Mouse (Mus musculus) midbrain, embryonic 13.5 days (tissue): ENCODE measurements around the gene Rftn2. TPM values are rescaled to one million over a fixed set of nuclear protein-coding genes. Genes with fewer than 3 reads are reported as not detected.
A peak's percentile ranks its signal among the peaks of the same experiment; 100 is the strongest.

Experiments used
- ATAC-seq: fragments of 200-750 bp; cut with Nextera tagmentation; 2 replicates; pipeline ENCODE4 v1.8.0; 2017; ENCODE audit warnings: mild to moderate bottlenecking, moderate TSS enrichment, moderate library complexity
- H3K27ac ChIP-seq: fragments of 300-500 bp; sonication (generic); 2 replicates; pipeline ENCODE4 v1.5.1; 2015; ENCODE audit warnings: inconsistent platforms, mild to moderate bottlenecking, moderate library complexity
- H3K27me3 ChIP-seq: fragments of 300-500 bp; sonication (generic); 2 replicates; pipeline ENCODE4 v1.6.1; 2015; ENCODE audit warnings: mild to moderate bottlenecking, inconsistent platforms
- H3K36me3 ChIP-seq: fragments of 300-500 bp; sonication (generic); 2 replicates; pipeline ENCODE4 v1.6.1; 2015; ENCODE audit warnings: mild to moderate bottlenecking, inconsistent platforms
- H3K4me1 ChIP-seq: fragments of 300-500 bp; sonication (generic); replicated peaks from 2 replicates; pipeline ENCODE4 v1.6.1; 2015; ENCODE audit warnings: inconsistent platforms
- H3K4me2 ChIP-seq: fragments of 300-500 bp; sonication (generic); replicated peaks from 2 replicates; pipeline ENCODE4 v1.6.1; 2015; ENCODE audit warnings: moderate library complexity, mild to moderate bottlenecking, inconsistent platforms
- H3K4me3 ChIP-seq: fragments of 300-500 bp; sonication (generic); replicated peaks from 2 replicates; pipeline ENCODE4 v1.5.1; 2015; ENCODE audit warnings: mild to moderate bottlenecking, inconsistent platforms
- H3K9ac ChIP-seq: fragments of 300-500 bp; sonication (generic); replicated peaks from 2 replicates; pipeline ENCODE4 v1.6.1; 2015; ENCODE audit warnings: mild to moderate bottlenecking, inconsistent platforms
- H3K9me3 ChIP-seq: fragments of 300-500 bp; sonication (generic); 2 replicates; pipeline ENCODE4 v1.6.1; 2016; ENCODE audit warnings: mild to moderate bottlenecking, inconsistent platforms
- WGBS: fragments of 180-500 bp; shearing (Covaris S2); methylation state at CpG from one replicate; pipeline ENCODE4 v1.1.7; 2015; 5-methylcytosine and 5-hydroxymethylcytosine counted together
- polyA plus RNA-seq: library from polyadenylated mRNA; unstranded; fragments of >200 nt; fragmentation: Nextera tagmentation; extraction: Ambion mirVana; gene quantifications from 2 replicates; pipeline ENCODE4 v1.2.1, GENCODE M21; 2015

Rftn2 gene
- polyA plus RNA-seq: 7.6 and 8.5 TPM in 2 replicates

DNA sequence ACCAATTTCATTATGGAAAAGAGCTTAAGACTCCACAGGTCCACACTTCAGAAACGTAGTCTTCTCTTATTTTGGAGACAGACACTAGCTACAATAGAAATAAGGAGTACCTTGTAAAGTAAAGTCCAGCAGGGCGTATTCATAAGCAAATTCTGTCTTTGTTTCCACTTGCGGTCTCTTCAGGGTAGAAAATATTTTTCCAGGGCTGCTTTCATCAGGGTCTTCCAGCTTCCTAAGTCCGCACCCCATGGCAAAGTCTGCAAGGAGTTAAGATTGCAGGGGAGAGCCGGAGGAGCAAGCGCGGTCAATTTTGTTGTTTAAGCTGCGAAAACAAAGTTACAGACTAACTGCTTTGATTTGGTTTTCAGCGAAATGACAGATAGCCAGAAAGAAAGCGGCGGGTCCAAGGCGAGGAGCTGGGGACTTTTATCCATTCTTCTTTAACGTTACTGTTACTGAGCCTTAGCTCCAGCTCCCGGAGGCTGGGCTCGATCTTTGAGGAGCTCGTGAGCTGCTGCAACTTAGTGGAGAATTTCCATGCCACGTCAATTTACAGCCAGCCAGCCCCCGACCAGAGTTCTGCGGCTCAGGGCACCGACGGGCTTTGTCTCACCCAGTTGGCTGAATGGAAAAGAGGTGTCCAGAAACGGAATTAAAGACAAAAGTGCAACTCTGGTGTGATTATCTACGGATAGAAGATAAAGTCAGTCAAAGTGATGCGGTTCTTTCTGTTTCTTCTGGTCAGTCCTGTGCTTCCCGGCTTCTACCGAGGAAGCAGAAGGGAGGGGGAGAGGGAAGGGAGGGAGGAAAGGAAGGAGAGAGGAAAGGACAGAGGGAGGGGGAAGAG is at the start of gene Rftn2:
Gene Rftn2 (minus strand): TSS at position 772 of the 847 bp plus-strand sequence.
- H3K9me3 ChIP-seq: no peaks in the 10 kb centered on the region
- ATAC-seq: peak; percentile 35; the same call in 1 of the 2 replicates
- H3K27ac ChIP-seq: no peak within 1 kb of the TSS
- peak within 1 kb of the TSS; percentile 43 for H3K4me3 ChIP-seq
- 0 out of 2 replicates have a peak, but pooled peaks cover 2% of the 10 kb centered on the region for H3K27me3 ChIP-seq
- peak within 1 kb of the TSS; percentile 57 for H3K9ac ChIP-seq
- no peaks in the 10 kb centered on the region for H3K36me3 ChIP-seq
- H3K4me1 ChIP-seq: peaks cover 12% of the 10 kb centered on the region
- WGBS: under 1% methylated on average over 26 of the region's 26 CpGs
- H3K4me2 ChIP-seq: peak within 1 kb of the TSS; percentile 57

DNA sequence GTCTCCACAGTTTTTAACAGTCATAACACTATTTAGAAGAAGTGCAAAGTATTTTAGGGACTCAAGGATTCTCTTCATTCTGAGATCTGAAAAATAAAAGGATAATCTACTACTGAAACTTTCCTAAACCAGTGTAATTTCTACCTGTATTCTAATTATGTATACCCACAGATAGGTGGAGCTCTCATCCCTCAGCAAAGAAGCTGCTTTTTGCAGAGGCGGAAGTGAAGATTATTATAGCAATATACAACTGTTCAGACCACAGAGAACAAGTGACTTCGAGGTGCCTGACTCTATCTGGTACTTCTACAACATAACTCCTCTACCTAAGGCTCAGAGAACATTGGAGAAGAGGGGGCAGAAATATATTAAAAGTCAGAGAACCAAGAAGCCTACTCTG is 38.9 kb upstream of the Rftn2 start:
- no peak overlapping the region for H3K9ac ChIP-seq
- H3K36me3 ChIP-seq: no peaks in the 10 kb centered on the region
- WGBS: 67% methylated on average over 2 of the region's 2 CpGs
- no peaks in the 10 kb centered on the region for H3K4me1 ChIP-seq
- H3K4me2 ChIP-seq: no peak overlapping the region
- no peaks in the 10 kb centered on the region for H3K9me3 ChIP-seq
- no peak overlapping the region for H3K27ac ChIP-seq
- no peaks in the 10 kb centered on the region for H3K27me3 ChIP-seq
- no peak overlapping the region for H3K4me3 ChIP-seq
- no peak for ATAC-seq

DNA sequence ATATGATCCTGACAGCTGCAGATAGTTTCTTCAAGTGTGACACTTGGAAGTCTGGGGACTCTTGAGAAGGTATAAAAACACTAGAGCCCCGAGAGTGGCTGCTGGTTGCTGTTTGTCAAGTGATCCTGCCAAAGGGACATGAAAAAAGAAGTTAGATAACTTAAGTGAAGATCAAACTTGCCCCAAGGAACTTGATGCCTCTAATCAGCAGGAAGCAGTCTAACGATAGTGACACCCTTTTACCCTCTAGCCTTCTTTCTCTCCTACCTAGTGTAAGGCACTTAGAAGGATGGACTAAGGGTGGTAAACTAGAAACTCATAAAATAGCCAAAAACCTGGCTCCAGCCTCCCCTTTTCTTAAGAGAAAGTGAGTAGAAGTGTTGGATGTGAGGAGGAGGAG is 37.8 kb upstream of the Rftn2 start:
- H3K27ac ChIP-seq: no peak overlapping the region
- no peaks in the 10 kb centered on the region for H3K36me3 ChIP-seq

DNA sequence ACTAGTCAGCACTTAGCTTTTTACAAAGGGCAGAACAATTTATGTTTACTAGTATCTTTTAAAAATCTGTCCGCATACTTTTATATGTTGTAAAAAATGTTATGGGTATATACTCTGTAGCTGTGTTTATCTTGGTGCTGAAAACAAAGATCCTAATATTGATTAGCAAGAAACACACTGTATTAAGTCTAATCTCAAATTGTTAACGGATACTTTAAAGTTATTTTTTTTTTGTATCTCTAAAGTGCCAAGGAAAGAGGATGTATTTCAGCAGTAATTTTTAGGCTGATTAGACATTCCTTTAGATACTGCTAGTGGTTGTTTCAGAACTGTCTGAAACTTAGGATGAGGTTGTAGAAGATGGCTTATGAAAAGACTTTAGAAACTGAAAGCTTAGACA is 19.8 kb upstream of the Rftn2 start:
- no peaks in the 10 kb centered on the region for H3K9me3 ChIP-seq
- no peak for ATAC-seq
- no peaks in the 10 kb centered on the region for H3K27me3 ChIP-seq
- H3K36me3 ChIP-seq: no peaks in the 10 kb centered on the region; the same call in 1 of the 2 replicates
- peaks cover 11% of the 10 kb centered on the region for H3K4me1 ChIP-seq
- 87% methylated on average over 2 of the region's 2 CpGs for WGBS
- no peak overlapping the region for H3K4me2 ChIP-seq
- H3K4me3 ChIP-seq: no peak overlapping the region
- no peak overlapping the region for H3K9ac ChIP-seq
- no peak overlapping the region for H3K27ac ChIP-seq

More for the DNA sequence above, 37.8 kb upstream of the Rftn2 start:
- Histone ChIP-seq H3K4me3 (no peak overlapping the region), H3K9ac (no peak overlapping the region), H3K4me2 (no peak overlapping the region), H3K27me3 (no peaks in the 10 kb centered on the region), H3K9me3 (no peaks in the 10 kb centered on the region), H3K4me1 (no peaks in the 10 kb centered on the region)
- WGBS: 67% methylated on average over 2 of the region's 2 CpGs
- ATAC-seq: no peak

DNA sequence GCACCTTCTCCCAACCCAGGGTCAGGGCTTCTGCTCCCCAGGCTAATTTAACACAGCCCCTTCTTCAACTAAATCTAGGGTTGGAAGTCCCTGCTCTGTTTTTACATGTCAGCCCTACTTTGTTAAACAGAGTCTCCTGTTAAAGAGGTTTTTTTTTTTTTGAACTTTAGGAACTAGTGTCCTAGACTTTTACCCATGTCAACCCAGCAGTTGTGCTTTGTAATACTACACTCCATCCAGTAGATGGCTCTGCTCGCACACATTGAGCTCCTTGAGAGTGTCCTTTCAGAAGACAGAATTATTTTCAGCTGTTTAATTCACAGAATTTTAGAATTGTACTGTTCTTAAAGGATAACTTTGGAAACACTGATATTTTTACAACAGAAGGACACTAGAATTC is 12.7 kb upstream of the Rftn2 start:
- no peaks in the 10 kb centered on the region; the same call in 1 of the 2 replicates for H3K36me3 ChIP-seq
- H3K4me3 ChIP-seq: peak overlapping the region; percentile 86
- 0 out of 2 replicates have a peak overlapping the region, but pooled peaks have one; percentile 89 for H3K9ac ChIP-seq
- H3K4me1 ChIP-seq: peaks cover 47% of the 10 kb centered on the region
- H3K27me3 ChIP-seq: no peaks in the 10 kb centered on the region
- 3% methylated on average over 1 of the region's 1 CpGs for WGBS
- no peak for ATAC-seq
- H3K27ac ChIP-seq: no peak overlapping the region
- no peaks in the 10 kb centered on the region for H3K9me3 ChIP-seq
- H3K4me2 ChIP-seq: peak overlapping the region; percentile 87

DNA sequence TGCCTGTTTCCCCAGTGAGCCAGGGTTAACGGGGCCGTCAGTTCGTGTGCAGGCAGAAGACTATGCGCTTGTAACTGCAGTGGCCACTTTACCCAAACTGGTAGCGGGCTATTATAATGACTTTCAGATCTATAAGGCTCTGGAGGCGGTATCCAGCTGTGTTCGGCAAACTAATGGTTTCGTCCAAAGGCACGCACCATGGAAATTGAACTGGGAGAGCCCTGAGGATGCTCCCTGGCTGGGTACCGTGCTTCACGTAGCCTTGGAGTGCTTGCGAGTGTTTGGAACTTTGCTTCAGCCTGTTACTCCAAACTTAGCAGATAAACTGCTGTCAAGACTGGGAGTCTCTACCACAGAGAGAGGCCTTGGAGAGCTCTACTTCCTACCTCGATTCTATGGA is 11.9 kb upstream of the Rftn2 start:
- peak overlapping the region; percentile 89 for H3K9ac ChIP-seq
- WGBS: 27% methylated on average over 13 of the region's 13 CpGs
- ATAC-seq: no peak
- no peak overlapping the region for H3K27ac ChIP-seq
- H3K4me3 ChIP-seq: peak overlapping the region; percentile 86
- no peaks in the 10 kb centered on the region; the same call in 1 of the 2 replicates for H3K36me3 ChIP-seq
- peak overlapping the region; percentile 87 for H3K4me2 ChIP-seq
- no peaks in the 10 kb centered on the region for H3K27me3 ChIP-seq
- H3K4me1 ChIP-seq: peaks cover 47% of the 10 kb centered on the region
- no peaks in the 10 kb centered on the region for H3K9me3 ChIP-seq

DNA sequence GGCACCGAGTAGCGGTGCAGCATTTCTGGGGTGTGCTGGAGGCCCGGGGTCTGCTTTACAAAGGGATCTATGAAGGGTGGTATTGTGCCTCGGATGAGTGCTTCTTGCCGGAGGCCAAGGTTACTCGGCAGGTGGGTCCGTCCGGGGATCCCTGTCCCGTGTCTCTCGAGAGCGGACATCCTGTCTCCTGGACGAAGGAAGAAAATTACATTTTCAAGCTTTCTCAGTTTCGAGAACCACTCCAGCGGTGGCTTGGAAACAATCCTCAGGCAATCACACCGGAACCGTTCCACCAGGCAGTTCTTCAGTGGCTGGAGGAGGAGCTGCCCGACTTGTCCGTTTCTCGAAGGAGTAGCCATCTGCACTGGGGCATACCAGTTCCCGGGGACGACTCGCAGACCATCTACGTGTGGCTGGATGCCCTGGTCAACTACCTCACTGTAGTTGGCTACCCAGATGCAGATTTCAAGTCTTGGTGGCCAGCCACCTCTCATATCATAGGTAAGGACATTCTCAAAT is 11.1 kb upstream of the Rftn2 start:
- WGBS: under 1% methylated on average over 23 of the region's 23 CpGs
- peak; percentile 76 for ATAC-seq
- H3K27ac ChIP-seq: peak overlapping the region; percentile 85

DNA sequence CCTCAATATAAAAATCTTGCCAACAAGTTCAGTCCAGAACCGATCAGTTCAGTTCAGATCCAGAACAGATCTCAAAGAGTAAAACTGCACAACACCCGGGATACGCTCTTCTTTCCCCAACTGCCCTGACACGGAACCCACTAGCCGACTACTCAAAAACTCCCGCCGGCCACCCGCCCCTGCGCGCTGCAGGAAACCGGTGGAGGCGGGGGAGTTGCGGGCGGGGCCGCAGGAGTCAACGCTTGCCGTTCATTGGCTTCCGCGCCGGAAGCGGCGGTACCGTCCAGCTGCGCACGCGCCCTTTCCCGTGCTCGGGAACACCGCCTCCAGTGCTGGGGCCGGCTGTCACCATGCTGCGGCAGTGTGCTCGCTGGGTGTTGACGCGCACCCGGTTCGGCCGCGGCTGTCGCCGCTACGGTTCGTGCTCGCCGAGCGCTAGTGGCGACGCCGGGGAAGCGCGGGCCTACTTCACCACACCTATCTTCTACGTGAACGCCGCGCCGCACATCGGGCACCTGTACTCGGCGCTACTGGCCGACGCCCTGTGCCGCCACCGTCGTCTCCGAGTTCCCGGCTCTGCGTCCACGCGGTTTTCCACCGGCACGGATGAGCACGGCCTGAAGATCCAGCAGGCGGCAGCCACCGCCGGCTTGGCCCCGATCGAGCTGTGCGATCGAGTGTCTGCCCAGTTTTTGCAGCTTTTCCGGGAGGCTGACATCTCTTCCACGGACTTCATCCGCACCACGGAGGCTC is 10.5 kb upstream of the Rftn2 start, which contains the start of gene Mars2:
Gene Mars2 (plus strand): TSS at position 288 of the 753 bp plus-strand sequence.
- ATAC-seq: peak; percentile 99
- Histone ChIP-seq H3K4me3 (peak within 1 kb of the TSS; percentile 86), H3K9me3 (no peaks in the 10 kb centered on the region), H3K4me2 (peak within 1 kb of the TSS; percentile 87), H3K27me3 (no peaks in the 10 kb centered on the region), H3K4me1 (peaks cover 43% of the 10 kb centered on the region), H3K27ac (peak within 1 kb of the TSS; percentile 85), H3K36me3 (no peaks in the 10 kb centered on the region), H3K9ac (peak within 1 kb of the TSS; percentile 89)
- WGBS: under 1% methylated on average over 82 of the region's 82 CpGs

More for the DNA sequence above, 11.1 kb upstream of the Rftn2 start:
- H3K4me2 ChIP-seq: peak overlapping the region; percentile 87
- H3K9ac ChIP-seq: peak overlapping the region; percentile 89
- H3K27me3 ChIP-seq: no peaks in the 10 kb centered on the region
- H3K36me3 ChIP-seq: no peaks in the 10 kb centered on the region; the same call in 1 of the 2 replicates
- H3K4me1 ChIP-seq: peaks cover 47% of the 10 kb centered on the region
- H3K4me3 ChIP-seq: peak overlapping the region; percentile 86
- H3K9me3 ChIP-seq: no peaks in the 10 kb centered on the region

DNA sequence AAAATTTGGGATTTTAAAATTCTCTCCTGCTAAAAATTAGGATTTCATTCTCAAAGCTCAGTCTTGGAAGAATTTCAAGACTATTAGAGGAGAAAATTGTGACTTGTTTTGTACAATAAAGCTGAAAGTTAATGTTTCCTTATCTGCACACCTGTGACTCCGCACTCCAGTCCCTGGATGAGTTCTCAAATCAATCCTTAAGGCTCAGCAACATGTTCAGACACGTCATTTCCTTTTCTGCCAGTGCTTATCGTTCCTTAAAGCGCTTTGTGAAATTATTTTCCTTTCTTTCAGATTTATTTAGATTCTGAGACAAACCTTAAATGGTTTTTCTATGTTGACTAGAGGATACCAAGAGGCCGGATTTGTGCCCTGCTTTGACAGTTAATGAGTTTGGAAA is 9.9 kb upstream of the Rftn2 start:
- Histone ChIP-seq H3K27me3 (no peaks in the 10 kb centered on the region), H3K4me3 (peak overlapping the region; percentile 86), H3K4me2 (peak overlapping the region; percentile 87), H3K9ac (peak overlapping the region; percentile 39; the same call in 1 of the 2 replicates), H3K9me3 (no peaks in the 10 kb centered on the region), H3K4me1 (peaks cover 37% of the 10 kb centered on the region), H3K27ac (no peak overlapping the region), H3K36me3 (no peaks in the 10 kb centered on the region)
- WGBS: 40% methylated on average over 5 of the region's 5 CpGs
- ATAC-seq: no peak

DNA sequence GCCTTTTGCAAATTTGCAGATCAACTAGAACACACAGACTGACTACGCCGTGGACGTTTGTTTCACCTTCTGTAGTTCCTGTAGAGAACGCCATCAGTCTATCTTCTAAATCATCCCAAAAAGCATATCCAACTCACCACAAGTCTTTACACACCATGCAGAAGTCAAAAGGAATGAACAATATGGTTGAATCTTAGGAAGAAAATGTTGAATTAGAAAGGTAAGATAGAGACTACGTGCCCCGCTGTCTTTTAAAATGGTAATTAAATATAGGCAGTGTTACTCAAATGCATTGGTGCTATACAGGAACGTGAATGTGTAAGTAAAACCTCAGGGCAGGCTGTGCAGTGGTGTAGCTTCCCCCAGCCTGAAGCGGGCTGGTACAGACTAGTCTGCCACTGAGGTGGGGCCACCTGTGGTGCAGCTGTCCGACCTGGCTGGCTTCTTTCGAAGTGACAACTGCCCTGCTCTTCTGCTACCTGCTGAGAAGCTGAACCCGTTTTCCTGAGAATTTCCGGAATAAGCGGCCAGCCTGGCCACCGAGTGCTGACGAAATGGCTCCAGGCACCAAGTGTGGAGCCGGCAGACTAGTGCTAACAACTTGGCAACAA is 8.4 kb upstream of the Rftn2 start:
- Histone ChIP-seq H3K27me3 (no peaks in the 10 kb centered on the region), H3K27ac (no peak overlapping the region), H3K4me2 (no peak overlapping the region), H3K9ac (no peak overlapping the region), H3K9me3 (no peaks in the 10 kb centered on the region), H3K36me3 (no peaks in the 10 kb centered on the region), H3K4me1 (peaks cover 22% of the 10 kb centered on the region), H3K4me3 (no peak overlapping the region)
- ATAC-seq: no peak
- WGBS: 58% methylated on average over 16 of the region's 16 CpGs

DNA sequence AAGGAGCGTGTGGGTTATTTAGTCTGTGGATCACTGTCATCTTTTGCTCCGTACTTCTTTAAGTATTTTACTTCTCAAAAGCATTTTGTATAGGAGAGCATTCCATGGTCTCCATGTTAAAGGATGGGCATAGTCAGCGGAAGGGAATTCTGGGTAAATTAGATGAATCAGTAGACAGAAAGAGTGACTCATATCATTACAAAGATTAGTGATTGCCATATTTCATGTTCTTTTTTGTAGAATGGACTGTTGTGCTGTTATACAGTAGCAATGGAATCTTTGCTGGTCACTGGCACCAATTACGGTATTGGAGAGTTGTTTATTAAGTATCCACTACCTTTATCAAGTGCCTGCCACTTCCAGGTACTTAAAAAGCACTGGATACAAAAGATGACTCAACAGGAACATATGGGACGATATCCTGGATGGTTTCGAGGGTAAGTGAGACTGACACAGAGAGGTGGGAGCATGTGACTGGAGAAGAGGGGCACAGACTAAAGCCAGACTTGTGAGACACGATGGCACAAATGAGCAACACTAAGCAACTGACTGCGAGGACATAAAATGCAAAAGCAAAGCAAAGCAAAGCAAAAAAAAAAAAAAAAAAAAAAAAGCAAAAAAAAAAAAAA is 1.8 kb upstream of the Rftn2 start:
- no peak for ATAC-seq

More for the DNA sequence above, 1.8 kb upstream of the Rftn2 start:
- Histone ChIP-seq H3K4me3 (no peak overlapping the region), H3K9me3 (no peaks in the 10 kb centered on the region), H3K27me3 (0 out of 2 replicates have a peak, but pooled peaks cover 2% of the 10 kb centered on the region), H3K27ac (no peak overlapping the region), H3K4me1 (peaks cover 12% of the 10 kb centered on the region), H3K4me2 (no peak overlapping the region), H3K9ac (no peak overlapping the region), H3K36me3 (no peaks in the 10 kb centered on the region)
- 87% methylated on average over 8 of the region's 8 CpGs for WGBS
